Mouse (Mus musculus): ENCODE results near the gene Csrp2. TPM values are rescaled to one million over a fixed set of nuclear protein-coding genes. Genes with fewer than 3 reads are reported as not detected.

Gene Csrp2
- total and polyA plus RNA-seq, 2 experiments from 2014 or later = 43.1 to 77.0 TPM

- H3K27me3 ChIP-seq (ENCODE audit: insufficient read depth, low read length) = no peaks in the 10 kb centered on the region
- ATAC-seq (ENCODE audit: low FRiP score) = no peak
- DNase-seq (ENCODE audit: low spot score) = no peak
- no peak overlapping the region for H3K9ac ChIP-seq (replicated peaks; ENCODE audit: low read length, poor library complexity, severe bottlenecking)
- no peaks in the 10 kb centered on the region for H3K4me1 ChIP-seq (ENCODE audit: insufficient read depth, low read length)
- no peak overlapping the region for H3K27ac ChIP-seq (ENCODE audit: low read depth, low read length)
- WGBS = 97% methylated on average over 6 of the region's 6 CpGs
- H3K4me3 ChIP-seq (ENCODE audit: low read depth, low read length) = no peak overlapping the region
- TF ChIP-seq CTCF (IDR thresholded peaks at IDR 0.05) = no peak
- H3K4me2 ChIP-seq (ENCODE audit: low read depth, low read length, poor library complexity, severe bottlenecking) = no peak overlapping the region
- no peaks in the 10 kb centered on the region for H3K9me3 ChIP-seq (ENCODE audit: low read length)
- H3K36me3 ChIP-seq (ENCODE audit: insufficient read depth, low read length) = no peaks in the 10 kb centered on the region
These were observed 2.1 kb upstream of the Csrp2 start for GRCm38 (mm10) chr10:110917521-110917920.

- no peak for ATAC-seq (ENCODE audit: low FRiP score)
- no peak for TF ChIP-seq CTCF (IDR thresholded peaks at IDR 0.05)
- Histone ChIP-seq H3K4me3 (ENCODE audit: low read depth, low read length) (peak overlapping the region; percentile 65), H3K27ac (ENCODE audit: low read depth, low read length) (peak overlapping the region; percentile 79; the same call in 1 of the 2 replicates), H3K4me2 (ENCODE audit: low read depth, low read length, poor library complexity, severe bottlenecking) (peak overlapping the region; percentile 92), H3K9ac (replicated peaks; ENCODE audit: low read length, poor library complexity, severe bottlenecking) (peak overlapping the region; percentile 71; the same call in 1 of the 2 replicates), H3K27me3 (ENCODE audit: insufficient read depth, low read length) (no peaks in the 10 kb centered on the region), H3K36me3 (ENCODE audit: insufficient read depth, low read length) (no peaks in the 10 kb centered on the region), H3K9me3 (ENCODE audit: low read length) (no peaks in the 10 kb centered on the region), H3K4me1 (ENCODE audit: insufficient read depth, low read length) (no peaks in the 10 kb centered on the region)
- 21% methylated on average over 26 of the region's 26 CpGs for WGBS
- DNase-seq (ENCODE audit: low spot score) = peak; percentile 32
These were observed 886 bp upstream of the Csrp2 start for GRCm38 (mm10) chr10:110918414-110919391.

- no peak for TF ChIP-seq CTCF (IDR thresholded peaks at IDR 0.05)
- ATAC-seq (ENCODE audit: low FRiP score) = no peak; the same call in 1 of the 2 replicates
These were observed 870 bp downstream of the Csrp2 start for GRCm38 (mm10) chr10:110920368-110920950.

GRCm38 (mm10) chr10:110921890-110922289, 2.3 kb downstream of the Csrp2 start:
- H3K4me2 ChIP-seq (ENCODE audit: low read depth, low read length, poor library complexity, severe bottlenecking) = peak overlapping the region; percentile 6; the same call in 1 of the 2 replicates
- H3K4me3 ChIP-seq (ENCODE audit: low read depth, low read length) = no peak overlapping the region

More at GRCm38 (mm10) chr10:110920368-110920950, 870 bp downstream of the Csrp2 start:
- Histone ChIP-seq H3K9me3 (ENCODE audit: low read length) (no peaks in the 10 kb centered on the region), H3K27me3 (ENCODE audit: insufficient read depth, low read length) (no peaks in the 10 kb centered on the region), H3K9ac (replicated peaks; ENCODE audit: low read length, poor library complexity, severe bottlenecking) (peak overlapping the region; percentile 71), H3K36me3 (ENCODE audit: insufficient read depth, low read length) (no peaks in the 10 kb centered on the region), H3K27ac (ENCODE audit: low read depth, low read length) (peak overlapping the region; percentile 79; the same call in 1 of the 2 replicates), H3K4me3 (ENCODE audit: low read depth, low read length) (peak overlapping the region; percentile 65), H3K4me2 (ENCODE audit: low read depth, low read length, poor library complexity, severe bottlenecking) (peak overlapping the region; percentile 92), H3K4me1 (ENCODE audit: insufficient read depth, low read length) (no peaks in the 10 kb centered on the region)
- WGBS = under 1% methylated on average over 15 of the region's 15 CpGs
- DNase-seq (ENCODE audit: low spot score) = peak; percentile 10

GRCm38 (mm10) chr10:110922612-110923011, 3.0 kb downstream of the Csrp2 start:
- DNase-seq (ENCODE audit: low spot score) = no peak

More at GRCm38 (mm10) chr10:110921890-110922289, 2.3 kb downstream of the Csrp2 start:
- H3K27me3 ChIP-seq (ENCODE audit: insufficient read depth, low read length) = no peaks in the 10 kb centered on the region
- ATAC-seq (ENCODE audit: low FRiP score) (no peak), DNase-seq (ENCODE audit: low spot score) (no peak)
- H3K36me3 ChIP-seq (ENCODE audit: insufficient read depth, low read length) = no peaks in the 10 kb centered on the region
- WGBS = 79% methylated on average over 3 of the region's 3 CpGs
- H3K4me1 ChIP-seq (ENCODE audit: insufficient read depth, low read length) = no peaks in the 10 kb centered on the region
- H3K9ac ChIP-seq (replicated peaks; ENCODE audit: low read length, poor library complexity, severe bottlenecking) = no peak overlapping the region
- no peaks in the 10 kb centered on the region for H3K9me3 ChIP-seq (ENCODE audit: low read length)
- no peak overlapping the region for H3K27ac ChIP-seq (ENCODE audit: low read depth, low read length)
- TF ChIP-seq CTCF (IDR thresholded peaks at IDR 0.05) = no peak

More at GRCm38 (mm10) chr10:110922612-110923011, 3.0 kb downstream of the Csrp2 start:
- no peak overlapping the region for H3K4me3 ChIP-seq (ENCODE audit: low read depth, low read length)
- no peaks in the 10 kb centered on the region for H3K36me3 ChIP-seq (ENCODE audit: insufficient read depth, low read length)
- ATAC-seq (ENCODE audit: low FRiP score) = no peak
- H3K4me1 ChIP-seq (ENCODE audit: insufficient read depth, low read length) = no peaks in the 10 kb centered on the region
- no peak overlapping the region for H3K27ac ChIP-seq (ENCODE audit: low read depth, low read length)
- no peak for TF ChIP-seq CTCF (IDR thresholded peaks at IDR 0.05)
- H3K9ac ChIP-seq (replicated peaks; ENCODE audit: low read length, poor library complexity, severe bottlenecking) = no peak overlapping the region
- H3K9me3 ChIP-seq (ENCODE audit: low read length) = no peaks in the 10 kb centered on the region
- no peak overlapping the region for H3K4me2 ChIP-seq (ENCODE audit: low read depth, low read length, poor library complexity, severe bottlenecking)
- no peaks in the 10 kb centered on the region for H3K27me3 ChIP-seq (ENCODE audit: insufficient read depth, low read length)
- 76% methylated on average over 9 of the region's 9 CpGs for WGBS

Data from midbrain, postnatal 0 days (tissue).